Mouse (Mus musculus): ENCODE data around the gene Hoxb8. TPM values are rescaled to one million over a fixed set of nuclear protein-coding genes. Genes with fewer than 3 reads are reported as not detected.
A peak's percentile ranks its signal among the peaks of the same experiment; 100 is the strongest.

Hoxb8 gene
- total RNA-seq, 2 experiments from 2014 or later, result not detected

DNA sequence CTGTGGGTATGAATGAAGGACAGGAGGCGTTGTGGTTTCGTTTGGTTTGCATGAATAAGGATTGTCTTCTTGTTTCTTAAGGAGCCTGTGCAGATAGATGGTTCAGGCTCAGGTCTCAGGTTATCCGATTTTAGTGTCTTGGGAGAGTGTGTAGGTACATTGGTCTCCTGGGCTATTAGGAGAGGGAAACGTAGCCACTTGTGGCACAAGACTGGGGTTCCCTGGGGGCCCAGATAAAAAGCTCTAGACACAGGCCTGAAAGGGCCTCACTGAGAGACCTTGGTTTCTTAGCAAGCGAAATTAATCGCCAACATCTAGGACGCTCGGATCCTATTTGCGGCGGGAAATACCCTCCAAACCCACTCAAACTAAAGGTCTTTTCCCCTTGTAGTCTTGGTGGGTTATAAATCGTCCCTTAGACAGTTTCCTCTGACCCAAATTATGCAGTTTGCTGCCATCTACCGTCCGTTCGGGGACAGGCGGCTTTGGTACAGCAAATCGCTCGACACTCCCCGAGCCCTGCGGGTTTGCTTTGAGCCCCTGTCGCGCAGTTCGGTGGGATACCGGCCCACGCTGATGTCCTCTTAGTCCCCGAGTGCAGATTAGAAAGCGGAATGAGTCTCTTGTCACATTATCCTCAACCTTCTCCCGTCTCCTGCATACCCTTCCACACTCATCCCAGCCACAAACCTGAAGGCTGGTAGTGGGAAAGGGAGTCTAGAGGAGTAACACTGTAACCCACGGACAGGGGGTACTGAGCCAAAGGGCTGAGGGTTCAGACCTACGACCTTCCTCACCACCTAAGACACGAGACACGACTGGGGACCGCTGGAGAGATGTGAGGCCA lies 12.8 kb downstream of the Hoxb8 start:
- intact Hi-C loops (cut with DNase I), result loop anchor here (2.0 kb wide), 1 partner anchor 446 kb away; no protein-coding TSS in a partner anchor
- DNase-seq (ENCODE audit: low spot score in 2 of 2), result peak; percentile 26 to 56

DNA sequence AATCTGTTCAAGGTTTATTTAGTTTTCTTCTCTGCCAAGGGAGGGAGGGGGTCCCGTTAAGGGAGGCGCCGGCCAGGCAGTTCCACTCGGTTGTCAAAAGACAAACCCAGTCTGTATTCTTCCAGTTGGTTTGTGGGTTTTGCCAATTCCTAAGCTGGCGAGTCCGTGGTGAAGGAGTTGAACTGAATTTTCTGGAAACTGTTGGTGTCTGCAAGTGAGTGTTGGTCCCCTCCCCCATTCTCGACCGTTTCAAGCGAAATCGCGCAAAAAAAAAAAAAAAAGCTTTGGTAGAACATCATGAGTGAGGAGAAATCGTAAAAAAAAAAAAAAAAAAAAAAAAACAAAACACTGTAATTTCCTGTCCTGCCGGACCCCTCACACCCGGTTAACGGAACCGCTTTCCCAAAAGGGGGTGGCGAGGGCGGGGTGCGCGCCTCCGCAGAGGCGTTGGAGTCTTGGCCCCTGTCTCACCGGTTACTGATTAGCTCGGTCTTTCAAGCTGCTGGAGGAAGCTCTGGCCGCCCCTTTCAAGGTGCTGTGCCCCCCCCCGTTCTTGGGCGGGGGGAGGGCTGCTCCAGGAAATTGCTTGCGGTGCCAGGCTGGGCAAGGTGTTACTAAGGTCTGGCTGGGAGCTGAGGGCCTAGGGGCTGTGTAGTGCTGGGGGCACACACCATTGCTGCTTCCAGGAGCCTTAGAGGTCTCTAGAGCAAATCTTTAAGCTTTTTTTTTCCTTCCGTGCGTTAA lies 13.6 kb downstream of the Hoxb8 start:
- DNase-seq (ENCODE audit: low spot score in 2 of 2), result no peak
- intact Hi-C loops (cut with DNase I), result loop anchor here (2.0 kb wide), 1 partner anchor 446 kb away; no protein-coding TSS in a partner anchor

DNA sequence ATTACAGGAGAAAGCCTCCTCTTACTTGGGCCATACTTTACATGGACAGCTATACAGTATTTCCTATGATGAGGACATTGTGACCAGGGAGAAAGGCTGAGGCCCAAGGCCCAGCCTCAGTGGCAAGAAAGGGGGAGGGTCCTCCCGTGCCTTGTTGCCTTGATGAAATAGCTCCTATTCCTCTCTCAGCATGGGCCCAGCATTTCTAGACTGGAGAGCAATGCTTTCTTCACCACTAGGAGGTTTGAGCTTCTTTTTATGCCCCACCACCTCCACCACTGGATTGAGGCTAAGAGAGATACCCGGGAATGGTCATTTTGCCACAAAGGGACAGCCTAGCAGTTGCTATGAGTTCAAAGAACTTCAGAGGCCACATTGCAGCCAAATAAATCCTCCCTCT lies 15.3 kb downstream of the Hoxb8 start:
- intact Hi-C loops (cut with DNase I), result no loop called here
- DNase-seq (ENCODE audit: low spot score in 2 of 2), result no peak

DNA sequence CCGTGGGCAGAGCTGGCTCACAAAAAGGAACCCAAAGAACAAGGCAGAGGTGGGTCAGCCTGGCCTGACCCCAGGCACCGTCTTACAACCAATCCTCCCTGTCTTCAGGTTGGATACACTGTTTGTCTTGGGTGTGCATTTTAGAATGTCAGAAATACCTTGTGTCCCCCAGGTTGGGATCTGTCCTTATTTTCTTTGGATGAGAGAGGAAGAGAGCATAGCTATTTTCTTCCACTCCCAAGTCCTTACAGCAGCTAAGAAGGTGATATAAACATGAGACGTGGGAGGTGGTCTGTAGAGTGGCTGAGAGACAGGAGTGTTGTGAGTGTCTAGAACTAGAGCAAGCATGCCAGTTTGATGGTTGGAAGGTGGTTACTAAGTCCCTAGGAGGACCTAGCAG lies 15.7 kb downstream of the Hoxb8 start:
- intact Hi-C loops (cut with DNase I), result no loop called here
- DNase-seq (ENCODE audit: low spot score in 2 of 2), result no peak

DNA sequence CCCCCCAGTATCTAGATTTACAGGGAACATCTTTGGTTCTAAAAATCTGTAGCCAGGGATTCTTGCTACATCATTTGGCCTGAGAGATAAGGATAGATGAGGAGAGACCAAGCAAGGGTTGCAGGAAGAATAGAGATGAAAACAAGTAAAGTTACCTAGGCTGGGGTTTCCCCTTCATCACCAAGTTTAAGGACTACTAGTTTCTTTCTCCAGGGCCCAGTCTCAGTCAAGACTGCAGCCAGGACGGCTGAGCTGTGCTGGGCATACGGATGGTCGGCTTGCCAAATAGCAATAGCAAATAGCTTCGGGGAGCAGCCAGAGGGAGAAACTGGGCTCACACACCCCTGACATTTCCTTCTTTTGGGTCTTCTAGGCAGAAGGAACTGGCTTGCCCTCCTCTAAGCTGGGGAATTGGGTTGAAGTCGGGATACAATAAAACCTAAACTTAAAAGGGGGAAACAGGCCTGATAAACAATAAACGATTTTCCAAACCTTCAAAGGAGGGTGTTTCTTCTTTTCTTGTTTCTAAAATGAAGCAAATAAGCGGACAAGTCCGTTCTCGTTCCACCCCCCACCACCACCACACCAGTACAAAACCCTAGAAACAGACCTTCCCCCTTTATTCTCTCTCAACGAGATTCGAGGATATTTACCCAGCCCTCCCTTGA lies 16.4 kb downstream of the Hoxb8 start:
- intact Hi-C loops (cut with DNase I), result no loop called here
- DNase-seq (ENCODE audit: low spot score in 2 of 2), result no peak

DNA sequence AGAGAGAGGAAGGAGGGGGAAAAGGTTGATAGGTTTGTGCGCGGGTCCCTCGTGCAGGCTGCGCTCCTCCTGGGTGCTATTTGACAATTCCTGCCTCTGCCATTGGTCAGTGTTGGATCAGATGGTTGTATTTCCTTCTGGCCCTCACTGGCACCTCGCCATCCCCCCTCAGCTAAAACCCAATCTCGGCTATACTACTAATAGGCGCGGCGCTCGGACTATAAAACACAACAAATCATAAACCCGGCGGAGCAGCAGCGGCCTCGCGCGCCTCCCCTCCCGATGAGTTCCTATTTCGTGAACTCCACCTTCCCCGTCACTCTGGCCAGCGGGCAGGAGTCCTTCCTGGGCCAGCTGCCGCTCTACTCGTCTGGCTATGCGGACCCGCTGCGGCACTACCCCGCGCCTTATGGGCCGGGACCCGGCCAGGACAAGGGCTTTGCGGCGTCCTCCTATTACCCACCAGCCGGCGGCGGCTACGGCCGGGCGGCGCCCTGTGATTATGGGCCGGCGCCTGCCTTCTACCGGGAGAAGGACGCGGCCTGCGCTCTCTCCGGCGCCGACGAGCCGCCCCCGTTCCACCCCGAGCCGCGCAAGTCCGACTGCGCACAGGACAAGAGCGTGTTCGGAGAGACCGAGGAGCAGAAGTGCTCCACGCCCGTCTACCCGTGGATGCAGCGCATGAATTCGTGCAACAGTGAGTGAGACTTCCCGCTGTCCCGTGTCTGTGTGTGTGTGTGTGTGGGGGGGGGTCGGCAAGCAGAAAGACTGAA lies 17.4 kb downstream of the Hoxb8 start:
- intact Hi-C loops (cut with DNase I), result no loop called here

DNA sequence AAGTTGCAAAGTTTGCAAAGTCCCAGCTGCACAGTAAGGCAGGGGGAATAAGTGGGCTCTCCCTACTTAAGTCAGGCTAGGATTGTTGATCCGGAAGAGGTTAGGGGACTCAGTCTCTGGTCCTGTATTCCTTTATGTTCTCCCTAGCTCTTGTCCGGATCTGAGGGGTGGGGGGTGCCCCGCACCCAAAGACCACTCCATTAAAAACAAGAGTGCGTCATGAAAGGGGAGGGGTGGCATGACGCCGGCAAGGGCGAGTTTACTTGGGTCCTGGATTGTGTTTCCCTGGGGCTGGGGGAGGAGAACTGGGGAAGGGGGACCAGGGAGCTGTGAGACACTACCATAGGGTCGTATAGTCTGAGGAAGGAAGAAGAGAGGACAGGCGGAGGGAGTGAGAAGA lies 18.1 kb downstream of the Hoxb8 start:
- no peak for DNase-seq (ENCODE audit: low spot score in 2 of 2)
- intact Hi-C loops (cut with DNase I), result loop anchor here (5.0 kb wide), 1 partner anchor 373 kb away; no protein-coding TSS in a partner anchor

More for the DNA sequence above, 17.4 kb downstream of the Hoxb8 start:
- DNase-seq (ENCODE audit: low spot score in 2 of 2), result no peak

DNA sequence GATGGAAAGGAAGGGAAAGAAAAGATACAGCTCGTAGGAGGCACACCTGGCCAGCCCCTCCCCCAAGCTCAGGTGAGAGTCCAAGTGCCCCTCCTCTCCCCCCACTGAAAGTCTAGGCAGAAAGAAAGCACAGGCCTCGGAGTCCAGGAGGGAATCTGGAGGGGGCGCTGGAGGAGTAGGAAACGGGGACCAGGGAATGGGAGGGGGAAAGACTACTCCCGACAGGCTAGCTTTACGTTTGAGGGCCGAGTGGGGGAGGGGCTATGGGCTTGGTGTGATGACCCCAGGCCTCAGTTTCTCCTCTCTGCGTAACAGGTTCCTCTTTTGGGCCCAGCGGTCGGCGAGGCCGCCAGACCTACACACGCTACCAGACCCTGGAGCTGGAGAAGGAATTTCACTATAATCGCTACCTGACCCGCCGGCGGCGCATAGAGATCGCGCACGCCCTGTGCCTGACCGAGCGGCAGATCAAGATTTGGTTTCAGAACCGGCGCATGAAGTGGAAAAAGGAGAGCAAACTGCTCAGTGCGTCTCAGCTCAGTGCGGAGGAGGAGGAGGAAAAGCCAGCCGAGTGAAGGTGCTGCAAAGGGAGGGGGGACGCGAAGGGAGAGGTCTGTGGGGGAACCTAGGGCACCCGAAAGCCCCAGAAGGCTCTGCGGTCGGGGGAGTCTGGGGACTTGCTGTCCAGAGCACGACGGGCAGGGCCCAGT lies 18.8 kb downstream of the Hoxb8 start:
- DNase-seq (ENCODE audit: low spot score in 2 of 2), result no peak
- intact Hi-C loops (cut with DNase I), result loop anchor here (5.0 kb wide), 1 partner anchor 372 kb away; no protein-coding TSS in a partner anchor

DNA sequence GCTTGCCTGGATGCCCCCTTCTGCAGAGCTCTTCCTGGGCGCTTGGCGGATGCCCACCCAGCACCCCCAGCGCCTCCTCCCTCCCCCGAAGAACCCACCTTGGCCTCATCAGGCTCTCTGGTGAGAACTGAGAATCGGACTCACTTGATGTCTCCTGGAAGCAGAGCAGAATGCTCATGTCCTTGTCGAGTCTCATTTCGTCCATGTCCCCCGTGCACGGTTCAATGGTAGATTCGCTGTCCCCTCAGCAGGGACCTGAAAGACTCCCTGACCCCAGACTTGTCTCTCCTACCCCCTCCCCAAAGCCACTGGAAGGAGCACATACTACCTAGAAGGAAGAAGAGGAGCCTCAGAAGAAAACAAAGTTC lies 19.3 kb downstream of the Hoxb8 start:
- intact Hi-C loops (cut with DNase I), result loop anchor here (5.0 kb wide), 1 partner anchor 371 kb away; no protein-coding TSS in a partner anchor
- DNase-seq (ENCODE audit: low spot score in 2 of 2), result no peak

DNA sequence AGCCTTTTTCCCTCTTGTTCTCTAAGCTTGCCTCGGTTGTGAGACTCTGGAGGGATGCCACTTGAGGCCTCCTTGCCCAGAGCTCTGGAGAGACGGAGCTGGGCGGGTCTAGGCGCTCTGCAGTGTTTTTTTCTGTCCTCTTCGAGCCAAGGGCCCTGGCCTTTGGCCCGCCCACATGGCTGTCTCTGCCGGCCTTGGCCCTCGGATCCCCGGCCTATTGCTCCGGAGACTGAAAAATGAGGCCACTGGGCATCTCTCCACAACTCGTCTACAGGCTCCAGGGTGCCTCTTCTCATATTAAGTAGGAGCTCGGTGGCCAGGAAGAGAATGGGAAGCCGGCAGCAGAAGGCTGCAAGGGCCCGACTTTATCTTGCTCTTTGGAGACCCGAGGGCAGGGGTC lies 20.1 kb downstream of the Hoxb8 start:
- intact Hi-C loops (cut with DNase I), result loop anchor here (5.0 kb wide), 1 partner anchor 370 kb away; no protein-coding TSS in a partner anchor
- DNase-seq (ENCODE audit: low spot score in 2 of 2), result peak; percentile 18 to 45

DNA sequence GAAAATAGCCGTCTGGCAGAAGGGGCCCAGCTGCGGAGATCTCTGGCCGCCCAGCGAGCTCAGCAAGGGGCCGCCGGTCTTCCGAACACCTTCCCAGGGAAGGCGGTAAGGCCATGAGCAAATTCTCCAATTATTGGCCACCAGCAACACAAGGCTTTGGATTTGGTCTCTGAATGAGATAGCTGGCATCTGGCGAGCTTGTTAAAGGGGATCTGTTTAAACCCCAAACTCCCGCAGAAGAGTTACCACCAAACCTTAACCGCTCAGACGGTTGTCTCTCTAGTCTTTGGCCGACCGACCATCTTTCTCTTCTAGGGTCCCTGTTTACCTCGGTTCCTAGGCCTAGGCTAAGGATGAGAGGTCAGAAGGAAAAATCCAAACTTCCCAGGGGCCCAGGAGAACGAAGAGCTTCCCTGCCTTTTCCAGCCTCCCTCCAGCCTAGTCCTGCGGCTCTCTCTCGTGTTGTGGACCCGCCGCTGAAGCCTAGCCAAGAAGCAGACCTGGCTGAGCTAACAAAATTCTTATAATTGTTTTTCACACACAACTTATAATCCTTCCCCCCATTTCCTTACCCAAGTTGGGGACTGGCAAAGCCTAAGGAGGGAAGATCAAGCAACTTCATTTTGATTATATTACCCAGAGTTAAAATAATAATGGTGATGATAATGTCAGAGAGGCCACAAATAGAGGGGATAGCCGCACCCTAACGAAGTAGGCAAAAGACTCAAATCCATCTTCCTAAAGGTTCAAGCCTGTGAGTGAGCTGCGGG lies 20.9 kb downstream of the Hoxb8 start:
- no peak for DNase-seq (ENCODE audit: low spot score in 2 of 2)
- intact Hi-C loops (cut with DNase I), result loop anchor here (5.0 kb wide), 1 partner anchor 370 kb away; no protein-coding TSS in a partner anchor

DNA sequence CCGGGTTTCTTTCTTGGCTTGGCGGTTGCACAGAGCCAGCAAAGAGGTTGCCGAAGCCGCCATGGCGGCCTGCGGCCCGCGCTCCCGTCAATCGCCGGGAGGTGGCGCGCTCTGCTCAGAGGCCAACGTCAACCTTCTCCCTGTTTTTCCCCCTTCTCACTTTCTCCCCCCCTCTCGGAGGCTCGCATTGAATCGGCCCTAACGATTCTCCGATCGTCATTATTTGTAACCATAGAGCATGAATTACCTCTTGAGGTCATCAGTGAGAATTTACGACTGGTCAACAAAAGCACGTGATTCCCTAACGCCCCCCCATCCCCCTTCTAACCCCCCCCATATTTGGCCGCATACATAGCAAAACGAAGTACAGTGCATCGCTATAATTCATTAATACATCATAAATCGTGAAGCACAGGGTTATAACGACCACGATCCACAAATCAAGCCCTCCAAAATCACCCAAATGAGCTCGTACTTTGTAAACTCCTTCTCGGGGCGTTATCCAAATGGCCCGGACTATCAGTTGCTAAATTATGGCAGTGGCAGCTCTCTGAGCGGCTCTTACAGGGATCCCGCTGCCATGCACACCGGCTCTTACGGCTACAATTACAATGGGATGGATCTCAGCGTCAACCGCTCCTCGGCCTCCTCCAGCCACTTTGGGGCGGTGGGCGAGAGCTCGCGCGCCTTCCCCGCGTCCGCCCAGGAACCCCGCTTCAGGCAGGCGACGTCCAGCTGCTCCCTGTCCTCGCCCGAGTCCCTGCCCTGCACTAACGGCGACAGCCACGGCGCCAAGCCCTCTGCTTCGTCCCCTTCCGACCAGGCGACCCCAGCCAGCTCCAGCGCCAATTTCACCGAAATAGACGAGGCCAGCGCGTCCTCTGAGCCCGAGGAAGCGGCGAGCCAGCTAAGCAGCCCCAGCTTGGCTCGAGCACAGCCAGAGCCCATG lies 21.7 kb downstream of the Hoxb8 start, which contains the start of gene Hoxb5:
Hoxb5 (plus strand) TSS at position 186 of the 949 bp plus-strand sequence.
- DNase-seq (ENCODE audit: low spot score in 2 of 2), result peak; percentile 20 to 36
- intact Hi-C loops (cut with DNase I), result loop anchor here (5.0 kb wide), 1 partner anchor 369 kb away; no protein-coding TSS in a partner anchor

DNA sequence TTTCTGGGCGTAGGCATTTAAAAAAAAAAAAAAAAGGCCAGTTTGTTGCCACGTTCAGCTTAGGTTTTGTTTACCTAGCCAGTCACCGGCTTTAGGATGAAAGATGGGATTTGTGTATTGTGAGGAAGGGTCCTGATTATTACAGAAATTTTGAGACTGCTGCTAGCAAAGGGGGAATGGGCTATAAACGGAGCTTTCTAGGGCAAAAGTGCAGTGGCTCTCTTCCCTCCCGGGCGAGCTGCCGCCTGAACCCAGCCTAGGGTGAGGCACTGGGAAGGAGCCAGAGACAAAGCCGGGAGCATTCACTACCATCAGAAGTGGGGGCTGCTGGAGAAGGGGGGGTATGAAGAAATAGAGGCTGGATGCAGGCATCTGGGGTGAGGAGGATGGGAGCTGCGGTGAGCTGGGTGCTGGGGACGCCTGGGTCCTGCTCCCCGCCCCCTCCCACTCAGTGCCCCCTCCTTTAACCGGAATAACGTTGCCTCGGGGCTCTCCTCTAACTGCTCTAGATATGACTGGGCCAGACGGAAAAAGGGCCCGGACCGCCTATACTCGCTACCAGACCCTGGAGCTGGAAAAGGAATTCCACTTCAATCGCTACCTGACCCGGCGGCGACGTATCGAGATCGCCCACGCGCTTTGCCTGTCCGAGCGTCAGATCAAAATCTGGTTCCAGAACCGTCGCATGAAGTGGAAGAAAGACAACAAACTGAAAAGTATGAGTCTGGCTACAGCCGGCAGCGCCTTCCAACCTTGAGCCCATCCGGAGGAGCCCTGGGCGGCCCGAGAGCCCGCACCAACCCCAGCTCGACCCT lies 22.9 kb downstream of the Hoxb8 start:
- intact Hi-C loops (cut with DNase I), result loop anchor here (5.0 kb wide), 1 partner anchor 368 kb away; no protein-coding TSS in a partner anchor
- no peak for DNase-seq (ENCODE audit: low spot score in 2 of 2)

DNA sequence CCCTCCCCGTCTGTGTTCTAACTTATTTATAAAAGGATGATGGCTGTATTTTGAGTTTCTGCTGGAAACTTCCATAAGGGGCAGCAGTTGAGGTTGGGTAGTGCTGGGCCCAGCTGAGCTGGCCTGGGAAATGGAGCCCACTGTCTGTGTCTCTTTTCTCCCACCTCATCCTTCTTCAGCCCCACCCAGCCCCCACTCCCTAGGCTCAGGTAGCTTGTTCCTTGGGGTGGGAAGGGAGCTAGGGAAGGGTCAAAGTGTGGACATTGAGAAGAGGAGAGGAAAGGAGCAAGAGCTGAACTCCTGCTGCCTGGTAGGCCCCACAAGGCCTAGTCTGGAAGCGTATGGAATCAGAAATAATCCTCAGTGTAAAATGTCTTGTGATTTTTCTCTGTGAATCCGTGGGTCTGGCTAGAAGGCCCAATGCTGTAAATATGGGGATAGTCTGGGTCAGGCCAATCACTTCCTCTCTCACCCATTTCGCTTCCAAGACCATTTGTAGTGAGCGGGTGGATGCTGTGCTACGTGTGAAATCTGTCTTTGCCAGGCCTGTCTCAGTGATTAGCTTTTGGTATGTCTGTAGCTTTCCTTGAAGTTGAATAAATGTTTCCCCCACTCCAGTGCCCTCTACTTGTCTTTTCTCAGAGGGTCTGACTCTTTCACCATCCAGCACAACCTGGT lies 23.9 kb downstream of the Hoxb8 start:
- intact Hi-C loops (cut with DNase I), result no loop called here
- no peak for DNase-seq (ENCODE audit: low spot score in 2 of 2)

All from left cerebral cortex, postnatal 14 days (tissue).